Mouse (Mus musculus): Measurements from ENCODE around the gene Myzap. TPM values are rescaled to one million over a fixed set of nuclear protein-coding genes. Genes with fewer than 3 reads are reported as not detected.
"Not testable (repeated sequence)": the region's sequence is repeated elsewhere in the genome, so short reads cannot be mapped to it uniquely, and the experiment has no call there.

The Myzap gene
- polyA plus RNA-seq, 1 experiment from 2014 or later: 2.8 TPM

- WGBS: 54% methylated on average over 10 of the region's 10 CpGs
- Histone ChIP-seq H3K4me3 (replicated peaks; ENCODE audit: low read length) (no peak overlapping the region), H3K4me2 (ENCODE audit: low read length) (no peak overlapping the region), H3K36me3 (ENCODE audit: control insufficient read depth, insufficient read depth) (no peaks in the 10 kb centered on the region), H3K27me3 (replicated peaks; ENCODE audit: control insufficient read depth, insufficient read depth, low read length) (no peaks in the 10 kb centered on the region), H3K4me1 (replicated peaks; ENCODE audit: control insufficient read depth, insufficient read depth, low read length) (no peaks in the 10 kb centered on the region), H3K9ac (replicated peaks; ENCODE audit: low read depth, low read length) (no peak overlapping the region), H3K27ac (ENCODE audit: low read length) (no peak overlapping the region), H3K9me3 (ENCODE audit: control insufficient read depth, low read length) (no peaks in the 10 kb centered on the region)
- no peak for ATAC-seq
Observed at GRCm38 (mm10) chr9:71624793-71625495, 32.8 kb upstream of the Myzap start.

GRCm38 (mm10) chr9:71623871-71624569, 31.9 kb upstream of the Myzap start:
- ATAC-seq: peak; percentile 58
- Histone ChIP-seq H3K36me3 (ENCODE audit: control insufficient read depth, insufficient read depth) (no peaks in the 10 kb centered on the region), H3K4me2 (ENCODE audit: low read length) (no peak overlapping the region), H3K9me3 (ENCODE audit: control insufficient read depth, low read length) (no peaks in the 10 kb centered on the region), H3K27me3 (replicated peaks; ENCODE audit: control insufficient read depth, insufficient read depth, low read length) (no peaks in the 10 kb centered on the region), H3K4me3 (replicated peaks; ENCODE audit: low read length) (no peak overlapping the region), H3K9ac (replicated peaks; ENCODE audit: low read depth, low read length) (no peak overlapping the region), H3K4me1 (replicated peaks; ENCODE audit: control insufficient read depth, insufficient read depth, low read length) (no peaks in the 10 kb centered on the region), H3K27ac (ENCODE audit: low read length) (no peak overlapping the region)
- 37% methylated on average over 4 of the region's 4 CpGs for WGBS

GRCm38 (mm10) chr9:71622593-71622992, 30.4 kb upstream of the Myzap start:
- Histone ChIP-seq H3K27ac (ENCODE audit: low read length) (no peak overlapping the region), H3K36me3 (ENCODE audit: control insufficient read depth, insufficient read depth) (no peaks in the 10 kb centered on the region), H3K9ac (replicated peaks; ENCODE audit: low read depth, low read length) (no peak overlapping the region), H3K9me3 (ENCODE audit: control insufficient read depth, low read length) (no peaks in the 10 kb centered on the region), H3K4me2 (ENCODE audit: low read length) (no peak overlapping the region), H3K4me1 (replicated peaks; ENCODE audit: control insufficient read depth, insufficient read depth, low read length) (no peaks in the 10 kb centered on the region), H3K27me3 (replicated peaks; ENCODE audit: control insufficient read depth, insufficient read depth, low read length) (no peaks in the 10 kb centered on the region), H3K4me3 (replicated peaks; ENCODE audit: low read length) (no peak overlapping the region)
- no peak for ATAC-seq
- 71% methylated on average over 3 of the region's 3 CpGs for WGBS

GRCm38 (mm10) chr9:71621968-71622367, 29.8 kb upstream of the Myzap start:
- H3K4me2 ChIP-seq (ENCODE audit: low read length): no peak overlapping the region
- WGBS: 92% methylated on average over 4 of the region's 4 CpGs
- no peak overlapping the region for H3K4me3 ChIP-seq (replicated peaks; ENCODE audit: low read length)
- no peaks in the 10 kb centered on the region for H3K36me3 ChIP-seq (ENCODE audit: control insufficient read depth, insufficient read depth)
- no peaks in the 10 kb centered on the region for H3K4me1 ChIP-seq (replicated peaks; ENCODE audit: control insufficient read depth, insufficient read depth, low read length)
- no peak for ATAC-seq
- H3K27ac ChIP-seq (ENCODE audit: low read length): no peak overlapping the region
- H3K27me3 ChIP-seq (replicated peaks; ENCODE audit: control insufficient read depth, insufficient read depth, low read length): no peaks in the 10 kb centered on the region
- no peaks in the 10 kb centered on the region for H3K9me3 ChIP-seq (ENCODE audit: control insufficient read depth, low read length)
- H3K9ac ChIP-seq (replicated peaks; ENCODE audit: low read depth, low read length): no peak overlapping the region

- not testable (repeated sequence) for H3K4me1 ChIP-seq (replicated peaks; ENCODE audit: control insufficient read depth, insufficient read depth, low read length); H3K36me3 ChIP-seq (ENCODE audit: control insufficient read depth, insufficient read depth); H3K4me2 ChIP-seq (ENCODE audit: low read length); H3K4me3 ChIP-seq (replicated peaks; ENCODE audit: low read length); H3K9me3 ChIP-seq (ENCODE audit: control insufficient read depth, low read length); H3K9ac ChIP-seq (replicated peaks; ENCODE audit: low read depth, low read length); ATAC-seq; H3K27ac ChIP-seq (ENCODE audit: low read length); H3K27me3 ChIP-seq (replicated peaks; ENCODE audit: control insufficient read depth, insufficient read depth, low read length)
- 85% methylated on average over 5 of the region's 5 CpGs for WGBS
Observed at GRCm38 (mm10) chr9:71620116-71620515, 28.0 kb upstream of the Myzap start.

GRCm38 (mm10) chr9:71617363-71617762, 25.2 kb upstream of the Myzap start:
- Histone ChIP-seq H3K27me3 (replicated peaks; ENCODE audit: control insufficient read depth, insufficient read depth, low read length) (no peaks in the 10 kb centered on the region), H3K36me3 (ENCODE audit: control insufficient read depth, insufficient read depth) (no peaks in the 10 kb centered on the region), H3K4me1 (replicated peaks; ENCODE audit: control insufficient read depth, insufficient read depth, low read length) (no peaks in the 10 kb centered on the region), H3K9ac (replicated peaks; ENCODE audit: low read depth, low read length) (no peak overlapping the region), H3K27ac (ENCODE audit: low read length) (no peak overlapping the region), H3K4me3 (replicated peaks; ENCODE audit: low read length) (no peak overlapping the region), H3K4me2 (ENCODE audit: low read length) (no peak overlapping the region), H3K9me3 (ENCODE audit: control insufficient read depth, low read length) (no peaks in the 10 kb centered on the region)
- WGBS: 55% methylated on average over 8 of the region's 8 CpGs
- no peak for ATAC-seq

- H3K36me3 ChIP-seq (ENCODE audit: control insufficient read depth, insufficient read depth): no peaks in the 10 kb centered on the region
- no peaks in the 10 kb centered on the region for H3K9me3 ChIP-seq (ENCODE audit: control insufficient read depth, low read length)
- no peak overlapping the region for H3K4me3 ChIP-seq (replicated peaks; ENCODE audit: low read length)
- H3K27ac ChIP-seq (ENCODE audit: low read length): no peak overlapping the region
- H3K27me3 ChIP-seq (replicated peaks; ENCODE audit: control insufficient read depth, insufficient read depth, low read length): no peaks in the 10 kb centered on the region
- H3K9ac ChIP-seq (replicated peaks; ENCODE audit: low read depth, low read length): no peak overlapping the region
- H3K4me1 ChIP-seq (replicated peaks; ENCODE audit: control insufficient read depth, insufficient read depth, low read length): no peaks in the 10 kb centered on the region
- peak; percentile 72 for ATAC-seq
- no peak overlapping the region for H3K4me2 ChIP-seq (ENCODE audit: low read length)
- 8% methylated on average over 3 of the region's 3 CpGs for WGBS
Observed at GRCm38 (mm10) chr9:71616185-71616584, 24.0 kb upstream of the Myzap start.

GRCm38 (mm10) chr9:71614643-71615042, 22.5 kb upstream of the Myzap start:
- H3K4me1 ChIP-seq (replicated peaks; ENCODE audit: control insufficient read depth, insufficient read depth, low read length): no peaks in the 10 kb centered on the region
- WGBS: 22% methylated on average over 2 of the region's 2 CpGs
- no peak overlapping the region for H3K4me2 ChIP-seq (ENCODE audit: low read length)

GRCm38 (mm10) chr9:71612981-71613380, 20.8 kb upstream of the Myzap start:
- 96% methylated on average over 6 of the region's 6 CpGs for WGBS
- H3K27ac ChIP-seq (ENCODE audit: low read length): no peak overlapping the region
- no peak for ATAC-seq
- H3K4me1 ChIP-seq (replicated peaks; ENCODE audit: control insufficient read depth, insufficient read depth, low read length): no peaks in the 10 kb centered on the region
- no peaks in the 10 kb centered on the region for H3K27me3 ChIP-seq (replicated peaks; ENCODE audit: control insufficient read depth, insufficient read depth, low read length)
- H3K36me3 ChIP-seq (ENCODE audit: control insufficient read depth, insufficient read depth): no peaks in the 10 kb centered on the region
- no peak overlapping the region for H3K4me2 ChIP-seq (ENCODE audit: low read length)
- H3K4me3 ChIP-seq (replicated peaks; ENCODE audit: low read length): no peak overlapping the region
- H3K9ac ChIP-seq (replicated peaks; ENCODE audit: low read depth, low read length): no peak overlapping the region
- no peaks in the 10 kb centered on the region for H3K9me3 ChIP-seq (ENCODE audit: control insufficient read depth, low read length)

More at GRCm38 (mm10) chr9:71614643-71615042, 22.5 kb upstream of the Myzap start:
- Histone ChIP-seq H3K4me3 (replicated peaks; ENCODE audit: low read length) (no peak overlapping the region), H3K27me3 (replicated peaks; ENCODE audit: control insufficient read depth, insufficient read depth, low read length) (no peaks in the 10 kb centered on the region), H3K36me3 (ENCODE audit: control insufficient read depth, insufficient read depth) (no peaks in the 10 kb centered on the region), H3K9me3 (ENCODE audit: control insufficient read depth, low read length) (no peaks in the 10 kb centered on the region), H3K27ac (ENCODE audit: low read length) (no peak overlapping the region), H3K9ac (replicated peaks; ENCODE audit: low read depth, low read length) (no peak overlapping the region)
- ATAC-seq: no peak
